Mouse (Mus musculus) fibroblast of lung, adult 2 months (primary cell): ENCODE data around the gene Mageb18.
"Not testable (repeated sequence)": the region's sequence is repeated elsewhere in the genome, so short reads cannot be mapped to it uniquely, and the experiment has no call there.

Experiments
- DNase-seq: peaks from one replicate; pipeline ENCODE4 v3.0.0-alpha.2; 2011; ENCODE audit warnings: low read depth

Gene Mageb18

DNA sequence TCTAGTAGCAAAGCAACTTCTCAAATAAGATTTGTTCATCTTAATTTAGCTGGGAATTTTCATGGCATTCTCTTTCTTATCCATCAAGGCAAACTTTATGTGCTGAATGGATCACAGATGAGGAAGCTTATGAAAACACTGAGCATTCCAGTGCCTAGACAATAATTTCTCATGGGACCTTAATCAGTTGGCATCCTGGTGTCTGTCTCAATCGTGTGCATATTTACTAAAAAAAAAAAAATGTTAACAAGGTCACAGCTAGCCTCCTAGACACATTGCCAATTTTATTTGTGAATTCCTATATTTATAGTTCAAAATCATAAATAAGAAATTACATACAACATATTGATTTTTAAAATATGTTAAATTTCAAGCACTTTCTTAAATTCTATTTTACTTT, at the start of gene Mageb18:
Mageb18 (minus strand) TSS at position 101 of the 400 bp plus-strand sequence.
- no peak for DNase-seq

DNA sequence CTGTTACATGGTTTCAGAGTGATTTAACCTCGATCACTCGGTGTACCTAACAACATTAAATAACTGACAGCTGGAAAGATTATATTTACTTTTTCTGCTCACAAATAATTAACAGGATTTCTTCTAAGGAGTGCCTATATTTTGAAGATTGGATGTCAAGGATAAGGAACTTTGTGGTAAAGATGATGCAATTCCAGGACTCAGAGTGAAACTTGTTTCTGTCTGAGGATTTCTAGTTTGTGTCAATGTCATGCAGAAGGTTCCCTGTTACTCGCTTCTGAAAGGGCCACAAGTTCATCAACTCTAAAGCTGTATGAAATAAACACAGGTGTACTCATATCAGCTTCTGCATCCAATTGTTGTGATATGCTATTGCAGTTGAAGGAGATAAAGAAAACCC, 13.4 kb upstream of the Mageb18 start:
- no peak for DNase-seq

DNA sequence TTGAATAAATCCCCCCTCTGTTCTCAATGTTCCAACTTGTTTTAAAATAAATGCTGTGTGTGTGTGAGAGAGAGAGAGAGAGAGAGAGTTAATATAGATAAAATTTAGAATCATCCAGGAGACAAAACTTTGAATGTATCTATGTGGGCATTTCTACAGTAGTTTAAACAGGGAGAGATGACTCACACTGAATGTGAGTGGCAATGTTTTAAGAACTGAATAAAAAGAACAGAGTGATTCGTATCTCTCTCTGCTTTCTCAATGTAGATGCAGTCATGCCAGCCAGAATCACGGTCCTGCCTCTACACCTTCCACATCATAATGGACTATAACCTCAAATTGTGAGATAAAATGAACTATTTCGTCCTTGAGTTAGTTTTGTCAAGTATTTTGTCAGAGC, 11.1 kb upstream of the Mageb18 start:
- DNase-seq: no peak

DNA sequence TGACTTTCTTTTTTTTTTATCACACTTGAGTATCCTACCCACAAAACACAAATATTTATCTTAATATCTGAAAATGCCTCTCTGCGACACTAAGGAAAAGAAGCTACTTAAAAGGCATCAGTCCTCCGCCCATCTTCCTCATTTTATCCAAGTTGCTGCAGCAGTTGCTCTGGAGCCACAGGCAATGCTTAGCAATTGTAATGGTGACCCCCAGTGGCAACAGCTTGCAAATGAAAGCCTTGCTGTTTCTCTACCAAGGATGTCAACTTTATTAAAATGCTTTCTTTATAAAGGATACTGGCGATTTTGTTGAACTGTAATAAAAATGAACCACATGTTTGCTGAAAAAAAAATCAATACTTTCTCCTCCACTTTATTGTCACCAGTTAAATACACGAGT, 2.0 kb downstream of the Mageb18 start:
- DNase-seq: no peak

- DNase-seq: no peak
Measured at GRCm38 (mm10) chrX:92527826-92528225, 71.5 kb downstream of the Mageb18 start.

DNA sequence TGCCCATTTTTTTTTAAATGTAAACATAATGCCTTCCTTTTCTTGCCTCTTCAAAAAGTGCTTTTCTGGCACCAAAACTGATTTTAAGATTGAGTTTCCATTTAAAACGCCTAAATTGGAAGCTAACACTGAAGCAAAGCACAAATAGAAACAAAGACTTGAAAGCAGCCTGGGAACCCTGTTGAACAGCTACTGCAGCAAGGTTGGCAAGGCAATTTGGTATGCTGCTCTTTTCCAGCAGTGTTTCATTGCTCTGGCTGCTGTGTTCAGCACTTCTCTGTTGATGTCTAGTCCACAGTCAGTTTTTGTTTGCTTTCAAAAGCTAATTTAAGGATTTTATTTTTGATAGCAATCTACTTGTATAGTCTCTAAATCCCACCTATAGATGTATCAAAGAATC, 101.1 kb downstream of the Mageb18 start:
- no peak for DNase-seq

- DNase-seq: not testable (repeated sequence)
Measured at GRCm38 (mm10) chrX:92489649-92490048, 109.7 kb downstream of the Mageb18 start, which contains the start of gene Gm5941. Gene Gm5941, plus strand, starts transcription at chrX:92489949.

DNA sequence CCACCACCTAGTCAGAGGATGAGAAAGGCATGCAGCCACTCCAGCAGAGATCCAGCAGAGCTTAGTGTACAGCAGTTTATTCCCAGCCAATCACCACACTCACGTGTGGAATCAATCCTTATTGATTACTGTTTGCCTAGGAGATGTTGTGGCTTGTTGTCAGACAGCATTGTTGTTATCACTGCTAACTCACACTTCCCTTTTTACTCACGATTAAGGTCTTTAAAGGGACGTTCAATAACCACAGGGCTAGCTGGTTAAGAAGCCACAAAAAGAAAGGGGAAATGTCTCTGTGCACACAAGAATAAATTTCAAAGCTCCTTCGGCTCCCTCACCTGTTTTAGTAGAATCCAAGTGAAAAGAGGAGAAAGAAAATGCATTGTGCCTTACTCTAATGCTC, 134.6 kb downstream of the Mageb18 start:
- no peak for DNase-seq

GRCm38 (mm10) chrX:92460496-92460895, 138.9 kb downstream of the Mageb18 start:
- DNase-seq: no peak

DNA sequence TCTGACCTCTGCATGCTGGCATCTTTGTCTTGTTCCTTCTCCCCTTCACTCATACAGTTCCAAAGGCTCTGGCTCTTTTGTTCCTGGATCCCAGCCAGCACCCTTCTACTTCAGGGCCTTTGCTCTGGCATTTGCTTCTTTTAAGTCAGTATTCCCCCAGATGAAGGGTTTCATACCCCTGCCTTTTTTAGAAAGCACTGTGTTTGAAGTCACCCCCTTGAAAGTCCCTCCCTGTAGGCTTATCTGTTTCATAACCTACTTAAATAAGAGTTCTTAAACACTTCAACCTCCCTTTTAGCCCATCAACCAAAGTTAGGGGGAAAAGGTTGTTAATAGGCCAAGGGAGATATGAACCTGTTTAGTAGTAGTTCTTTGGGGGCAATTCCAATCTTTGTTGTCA, 212.0 kb downstream of the Mageb18 start:
- DNase-seq: no peak

GRCm38 (mm10) chrX:92342924-92343323, 256.4 kb downstream of the Mageb18 start:
- DNase-seq: no peak

DNA sequence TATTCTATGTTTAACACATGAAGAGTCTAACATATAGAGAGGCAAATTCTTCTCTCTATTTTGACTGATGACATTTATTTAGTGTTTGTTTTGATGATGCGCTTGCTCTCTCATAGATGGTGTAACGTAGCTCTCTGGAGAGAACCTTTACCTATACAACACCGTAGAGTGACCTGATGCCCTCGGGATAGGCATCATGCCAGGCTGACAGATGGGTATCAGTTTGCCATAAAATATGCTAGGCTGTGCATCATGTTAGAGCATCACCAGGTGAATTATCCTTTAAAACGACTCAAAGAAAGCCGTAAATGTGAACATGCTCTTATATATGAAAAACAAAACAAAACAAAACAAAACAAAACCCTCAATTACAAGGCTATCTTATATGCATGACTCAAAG, 258.5 kb downstream of the Mageb18 start:
- DNase-seq: no peak

- DNase-seq: no peak
Measured at GRCm38 (mm10) chrX:92339551-92339950, 259.8 kb downstream of the Mageb18 start.

DNA sequence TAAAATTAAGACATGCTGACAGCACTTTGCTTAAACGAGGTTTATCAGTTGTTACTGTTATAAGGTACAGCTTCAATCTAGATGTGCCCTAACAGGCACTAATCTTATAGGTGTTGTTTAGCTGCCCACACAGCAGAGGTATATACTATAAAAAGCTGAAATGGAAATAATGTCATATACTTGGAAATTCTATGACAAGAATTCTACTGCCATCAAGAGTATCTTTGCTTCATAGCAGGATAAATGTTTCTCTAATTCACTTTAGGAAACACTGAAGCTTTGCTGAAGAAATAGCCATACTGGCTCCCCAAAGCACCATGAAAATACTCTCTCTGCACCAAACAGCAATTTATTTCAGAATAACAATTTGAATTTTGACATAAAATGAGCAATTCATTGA, 265.9 kb downstream of the Mageb18 start:
- no peak for DNase-seq

GRCm38 (mm10) chrX:92323599-92323998, 275.8 kb downstream of the Mageb18 start:
- no peak for DNase-seq

- DNase-seq: no peak
Measured at GRCm38 (mm10) chrX:92280619-92281018, 318.8 kb downstream of the Mageb18 start.
